Mouse (Mus musculus) midbrain, embryonic 13.5 days (tissue): Measurements from ENCODE around the gene Psme2. TPM values are rescaled to one million over a fixed set of nuclear protein-coding genes. Genes with fewer than 3 reads are reported as not detected.

Source experiments
- ATAC-seq: fragments of 200-750 bp; cut with Nextera tagmentation; 2 replicates; pipeline ENCODE4 v1.8.0; 2017; ENCODE audit warnings: mild to moderate bottlenecking, moderate TSS enrichment, moderate library complexity
- H3K27ac ChIP-seq: fragments of 300-500 bp; sonication (generic); 2 replicates; pipeline ENCODE4 v1.5.1; 2015; ENCODE audit warnings: inconsistent platforms, mild to moderate bottlenecking, moderate library complexity
- H3K27me3 ChIP-seq: fragments of 300-500 bp; sonication (generic); 2 replicates; pipeline ENCODE4 v1.6.1; 2015; ENCODE audit warnings: mild to moderate bottlenecking, inconsistent platforms
- H3K36me3 ChIP-seq: fragments of 300-500 bp; sonication (generic); 2 replicates; pipeline ENCODE4 v1.6.1; 2015; ENCODE audit warnings: mild to moderate bottlenecking, inconsistent platforms
- H3K4me1 ChIP-seq: fragments of 300-500 bp; sonication (generic); replicated peaks from 2 replicates; pipeline ENCODE4 v1.6.1; 2015; ENCODE audit warnings: inconsistent platforms
- H3K4me2 ChIP-seq: fragments of 300-500 bp; sonication (generic); replicated peaks from 2 replicates; pipeline ENCODE4 v1.6.1; 2015; ENCODE audit warnings: moderate library complexity, mild to moderate bottlenecking, inconsistent platforms
- H3K4me3 ChIP-seq: fragments of 300-500 bp; sonication (generic); replicated peaks from 2 replicates; pipeline ENCODE4 v1.5.1; 2015; ENCODE audit warnings: mild to moderate bottlenecking, inconsistent platforms
- H3K9ac ChIP-seq: fragments of 300-500 bp; sonication (generic); replicated peaks from 2 replicates; pipeline ENCODE4 v1.6.1; 2015; ENCODE audit warnings: mild to moderate bottlenecking, inconsistent platforms
- H3K9me3 ChIP-seq: fragments of 300-500 bp; sonication (generic); 2 replicates; pipeline ENCODE4 v1.6.1; 2016; ENCODE audit warnings: mild to moderate bottlenecking, inconsistent platforms
- WGBS: fragments of 180-500 bp; shearing (Covaris S2); methylation state at CpG from one replicate; pipeline ENCODE4 v1.1.7; 2015; 5-methylcytosine and 5-hydroxymethylcytosine counted together
- polyA plus RNA-seq: library from polyadenylated mRNA; unstranded; fragments of >200 nt; fragmentation: Nextera tagmentation; extraction: Ambion mirVana; gene quantifications from 2 replicates; pipeline ENCODE4 v1.2.1, GENCODE M21; 2015

The Psme2 gene
- polyA plus RNA-seq, 1 experiment from 2014 or later = 217 TPM

- WGBS = 57% methylated on average over 6 of the region's 6 CpGs
- Histone ChIP-seq H3K27me3 (no peaks in the 10 kb centered on the region), H3K27ac (no peak overlapping the region), H3K9me3 (no peaks in the 10 kb centered on the region), H3K4me2 (peak overlapping the region; percentile 86), H3K36me3 (peaks cover 14% of the 10 kb centered on the region), H3K9ac (peak overlapping the region; percentile 51; the same call in 1 of the 2 replicates), H3K4me3 (peak overlapping the region; percentile 56), H3K4me1 (peaks cover 24% of the 10 kb centered on the region)
- no peak for ATAC-seq
Measured at GRCm38 (mm10) chr14:55558740-55559448, 32.0 kb downstream of the Psme2 start.

- Histone ChIP-seq H3K9ac (no peak overlapping the region), H3K27me3 (no peaks in the 10 kb centered on the region), H3K4me1 (peaks cover 23% of the 10 kb centered on the region), H3K36me3 (0 out of 2 replicates have a peak, but pooled peaks cover under 1% of the 10 kb centered on the region), H3K4me2 (no peak overlapping the region), H3K27ac (no peak overlapping the region), H3K9me3 (no peaks in the 10 kb centered on the region), H3K4me3 (no peak overlapping the region)
- no peak for ATAC-seq
- WGBS = 90% methylated on average over 3 of the region's 3 CpGs
Measured at GRCm38 (mm10) chr14:55557587-55557986, 33.3 kb downstream of the Psme2 start.

- Histone ChIP-seq H3K27ac (no peak overlapping the region), H3K4me3 (no peak overlapping the region), H3K4me1 (peaks cover 18% of the 10 kb centered on the region), H3K36me3 (no peaks in the 10 kb centered on the region), H3K4me2 (no peak overlapping the region), H3K27me3 (no peaks in the 10 kb centered on the region), H3K9ac (no peak overlapping the region), H3K9me3 (no peaks in the 10 kb centered on the region)
- no peak for ATAC-seq
- WGBS = 29% methylated on average over 5 of the region's 5 CpGs
Measured at GRCm38 (mm10) chr14:55557003-55557402, 33.9 kb downstream of the Psme2 start.

GRCm38 (mm10) chr14:55555788-55556187 lies 35.1 kb downstream of the Psme2 start:
- Histone ChIP-seq H3K4me1 (peaks cover 7% of the 10 kb centered on the region), H3K27me3 (no peaks in the 10 kb centered on the region), H3K9ac (no peak overlapping the region), H3K4me3 (no peak overlapping the region), H3K27ac (no peak overlapping the region), H3K9me3 (no peaks in the 10 kb centered on the region), H3K36me3 (no peaks in the 10 kb centered on the region), H3K4me2 (no peak overlapping the region)
- WGBS = 81% methylated on average over 3 of the region's 3 CpGs
- ATAC-seq = no peak

- no peaks in the 10 kb centered on the region for H3K27me3 ChIP-seq
- H3K4me3 ChIP-seq = no peak overlapping the region
- peaks cover 7% of the 10 kb centered on the region for H3K4me1 ChIP-seq
Measured at GRCm38 (mm10) chr14:55554635-55555034, 36.3 kb downstream of the Psme2 start.

GRCm38 (mm10) chr14:55551794-55552193 lies 39.1 kb downstream of the Psme2 start:
- ATAC-seq = no peak
- no peak overlapping the region for H3K9ac ChIP-seq
- no peak overlapping the region for H3K27ac ChIP-seq
- 92% methylated on average over 8 of the region's 8 CpGs for WGBS
- no peaks in the 10 kb centered on the region for H3K9me3 ChIP-seq
- H3K4me3 ChIP-seq = no peak overlapping the region
- H3K36me3 ChIP-seq = peaks cover 22% of the 10 kb centered on the region
- H3K27me3 ChIP-seq = no peaks in the 10 kb centered on the region
- H3K4me2 ChIP-seq = no peak overlapping the region
- H3K4me1 ChIP-seq = no peaks in the 10 kb centered on the region

More at GRCm38 (mm10) chr14:55554635-55555034, 36.3 kb downstream of the Psme2 start:
- Histone ChIP-seq H3K27ac (no peak overlapping the region), H3K9me3 (no peaks in the 10 kb centered on the region), H3K4me2 (no peak overlapping the region), H3K9ac (no peak overlapping the region), H3K36me3 (no peaks in the 10 kb centered on the region)
- ATAC-seq = no peak

GRCm38 (mm10) chr14:55551347-55551746 lies 39.6 kb downstream of the Psme2 start:
- Histone ChIP-seq H3K36me3 (peaks cover 24% of the 10 kb centered on the region), H3K4me1 (no peaks in the 10 kb centered on the region), H3K9me3 (no peaks in the 10 kb centered on the region), H3K27ac (no peak overlapping the region), H3K4me2 (no peak overlapping the region), H3K27me3 (no peaks in the 10 kb centered on the region), H3K4me3 (no peak overlapping the region), H3K9ac (no peak overlapping the region)
- ATAC-seq = no peak
- 69% methylated on average over 5 of the region's 5 CpGs for WGBS

GRCm38 (mm10) chr14:55550191-55550590 lies 40.7 kb downstream of the Psme2 start:
- no peaks in the 10 kb centered on the region for H3K9me3 ChIP-seq
- H3K4me2 ChIP-seq = no peak overlapping the region
- H3K27me3 ChIP-seq = no peaks in the 10 kb centered on the region
- H3K36me3 ChIP-seq = peaks cover 32% of the 10 kb centered on the region
- no peak overlapping the region for H3K9ac ChIP-seq
- H3K27ac ChIP-seq = no peak overlapping the region
- no peak for ATAC-seq
- 85% methylated on average over 6 of the region's 6 CpGs for WGBS
- H3K4me1 ChIP-seq = no peaks in the 10 kb centered on the region
- H3K4me3 ChIP-seq = no peak overlapping the region

- no peak overlapping the region for H3K27ac ChIP-seq
- H3K4me1 ChIP-seq = peaks cover 26% of the 10 kb centered on the region
- no peak overlapping the region for H3K4me2 ChIP-seq
- WGBS = 84% methylated on average over 9 of the region's 9 CpGs
- no peaks in the 10 kb centered on the region for H3K27me3 ChIP-seq
- H3K36me3 ChIP-seq = peaks cover 44% of the 10 kb centered on the region
- H3K9me3 ChIP-seq = no peaks in the 10 kb centered on the region
- H3K4me3 ChIP-seq = no peak overlapping the region
- H3K9ac ChIP-seq = peak overlapping the region; percentile 8; the same call in 1 of the 2 replicates
- no peak for ATAC-seq
Measured at GRCm38 (mm10) chr14:55544334-55544733, 46.6 kb downstream of the Psme2 start.

GRCm38 (mm10) chr14:55542268-55542667 lies 48.6 kb downstream of the Psme2 start:
- Histone ChIP-seq H3K27me3 (no peaks in the 10 kb centered on the region), H3K4me1 (peaks cover 26% of the 10 kb centered on the region), H3K4me3 (no peak overlapping the region), H3K36me3 (peaks cover 26% of the 10 kb centered on the region), H3K9me3 (no peaks in the 10 kb centered on the region), H3K4me2 (no peak overlapping the region), H3K27ac (no peak overlapping the region), H3K9ac (no peak overlapping the region)
- 97% methylated on average over 12 of the region's 12 CpGs for WGBS
- ATAC-seq = no peak

- peak overlapping the region; percentile 58 for H3K4me3 ChIP-seq
- H3K27ac ChIP-seq = peak overlapping the region; percentile 87
- H3K9ac ChIP-seq = peak overlapping the region; percentile 86
- peak; percentile 65 for ATAC-seq
- H3K4me2 ChIP-seq = peak overlapping the region; percentile 89
- H3K9me3 ChIP-seq = no peaks in the 10 kb centered on the region
- peaks cover 16% of the 10 kb centered on the region for H3K36me3 ChIP-seq
- peaks cover 26% of the 10 kb centered on the region for H3K4me1 ChIP-seq
- H3K27me3 ChIP-seq = no peaks in the 10 kb centered on the region
- WGBS = 4% methylated on average over 10 of the region's 10 CpGs
Measured at GRCm38 (mm10) chr14:55540787-55541321, 50.1 kb downstream of the Psme2 start.

- H3K36me3 ChIP-seq = peaks cover 12% of the 10 kb centered on the region
- H3K27ac ChIP-seq = peak within 1 kb of the TSS; percentile 87
- no peaks in the 10 kb centered on the region for H3K9me3 ChIP-seq
- H3K9ac ChIP-seq = peak within 1 kb of the TSS; percentile 86
- H3K4me1 ChIP-seq = peaks cover 26% of the 10 kb centered on the region
- H3K4me3 ChIP-seq = peak within 1 kb of the TSS; percentile 58
- ATAC-seq = peak; percentile 85
- no peaks in the 10 kb centered on the region for H3K27me3 ChIP-seq
- under 1% methylated on average over 32 of the region's 32 CpGs for WGBS
- peak within 1 kb of the TSS; percentile 89 for H3K4me2 ChIP-seq
Measured at GRCm38 (mm10) chr14:55540067-55540786, 50.7 kb downstream of the Psme2 start, which contains the start of gene Pck2. Pck2 (plus strand) TSS chr14:55540266.
